Mouse (Mus musculus) forebrain, embryonic 14.5 days (tissue): ENCODE results near the gene Cldn4. TPM values are rescaled to one million over a fixed set of nuclear protein-coding genes. Genes with fewer than 3 reads are reported as not detected.

Source experiments
- ATAC-seq: fragments of 200-750 bp; cut with Nextera tagmentation; 2 replicates; pipeline ENCODE4 v1.8.0; 2017; ENCODE audit warnings: mild to moderate bottlenecking, moderate library complexity
- DNase-seq: peaks from one replicate; pipeline ENCODE4 v3.0.0-alpha.2; 2015; ENCODE audit warnings: low spot score
- H3K27ac ChIP-seq: fragments of 300-500 bp; sonication (generic); 2 replicates; pipeline ENCODE4 v1.5.1; 2014; ENCODE audit warnings: low read depth, mild to moderate bottlenecking, control low read depth, low read length, moderate library complexity
- H3K27me3 ChIP-seq: fragments of 300-500 bp; sonication (generic); replicated peaks from 2 replicates; pipeline ENCODE4 v1.6.1; 2014; ENCODE audit warnings: low read length, control low read depth, mixed read lengths; ENCODE audit not compliant: control insufficient read depth, insufficient read depth
- H3K36me3 ChIP-seq: fragments of 300-500 bp; sonication (generic); 2 replicates; pipeline ENCODE4 v1.6.1; 2014; ENCODE audit warnings: low read length, control low read depth; ENCODE audit not compliant: control insufficient read depth, insufficient read depth
- H3K4me1 ChIP-seq: fragments of 300-500 bp; sonication (generic); 2 replicates; pipeline ENCODE4 v1.6.1; 2014; ENCODE audit warnings: antibody characterized with exemption, low read length, control low read depth; ENCODE audit not compliant: control insufficient read depth, insufficient read depth
- H3K4me2 ChIP-seq: fragments of 300-500 bp; sonication (generic); 2 replicates; pipeline ENCODE4 v1.6.1; 2014; ENCODE audit warnings: mild to moderate bottlenecking, control low read depth, low read length
- H3K4me3 ChIP-seq: fragments of 300-500 bp; sonication (generic); 2 replicates; pipeline ENCODE4 v1.5.1; 2014; ENCODE audit warnings: low read depth, low read length, control low read depth
- H3K9ac ChIP-seq: fragments of 300-500 bp; sonication (generic); 2 replicates; pipeline ENCODE4 v1.6.1; 2014; ENCODE audit warnings: mild to moderate bottlenecking, low read length, control low read depth, moderate library complexity
- H3K9me3 ChIP-seq: fragments of 300-500 bp; sonication (generic); replicated peaks from 2 replicates; pipeline ENCODE4 v1.6.1; 2016; ENCODE audit warnings: low read length, control low read depth, mixed read lengths; ENCODE audit not compliant: control insufficient read depth
- WGBS: fragments of 180-500 bp; shearing (Covaris S2); extraction: QIAGEN DNeasy Blood & Tissue Kit; methylation state at CpG from one replicate; pipeline ENCODE4 v1.1.7; 2014; 5-methylcytosine and 5-hydroxymethylcytosine counted together
- polyA plus RNA-seq: library from polyadenylated mRNA; unstranded; fragments of >200 nt; fragmentation: Nextera tagmentation; extraction: Ambion mirVana; gene quantifications from 2 replicates; pipeline ENCODE4 v1.2.1, GENCODE M21; 2014

Gene Cldn4
- polyA plus RNA-seq, 1 experiment from 2014 or later = not detected

DNA sequence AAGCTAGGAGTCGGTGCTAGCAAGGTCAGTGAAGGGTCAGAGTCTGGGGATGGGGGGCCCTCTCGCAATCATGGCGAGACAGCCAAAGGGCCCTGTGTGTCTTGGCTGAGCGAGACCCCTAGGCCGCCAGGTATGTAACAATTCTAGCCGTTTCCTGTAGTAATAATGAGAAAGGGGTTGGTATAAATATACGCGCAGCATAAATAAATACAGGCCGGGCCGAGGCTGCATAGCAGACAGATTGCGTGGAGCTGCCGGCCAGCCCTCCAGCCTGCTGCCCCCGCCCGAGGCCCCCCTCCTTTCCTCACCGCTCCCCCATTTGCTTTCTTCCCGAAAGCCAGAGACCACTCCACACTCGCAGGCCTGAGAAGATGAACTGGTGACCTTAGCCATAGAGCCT lies 49.1 kb downstream of the Cldn4 start:
- no peak overlapping the region for H3K4me2 ChIP-seq
- H3K4me3 ChIP-seq = no peak overlapping the region
- H3K27ac ChIP-seq = no peak overlapping the region
- no peaks in the 10 kb centered on the region for H3K4me1 ChIP-seq
- no peaks in the 10 kb centered on the region for H3K9me3 ChIP-seq
- H3K36me3 ChIP-seq = no peaks in the 10 kb centered on the region
- H3K9ac ChIP-seq = no peak overlapping the region
- H3K27me3 ChIP-seq = no peaks in the 10 kb centered on the region
- no peak for DNase-seq
- ATAC-seq = no peak
- 90% methylated on average over 17 of the region's 17 CpGs for WGBS

DNA sequence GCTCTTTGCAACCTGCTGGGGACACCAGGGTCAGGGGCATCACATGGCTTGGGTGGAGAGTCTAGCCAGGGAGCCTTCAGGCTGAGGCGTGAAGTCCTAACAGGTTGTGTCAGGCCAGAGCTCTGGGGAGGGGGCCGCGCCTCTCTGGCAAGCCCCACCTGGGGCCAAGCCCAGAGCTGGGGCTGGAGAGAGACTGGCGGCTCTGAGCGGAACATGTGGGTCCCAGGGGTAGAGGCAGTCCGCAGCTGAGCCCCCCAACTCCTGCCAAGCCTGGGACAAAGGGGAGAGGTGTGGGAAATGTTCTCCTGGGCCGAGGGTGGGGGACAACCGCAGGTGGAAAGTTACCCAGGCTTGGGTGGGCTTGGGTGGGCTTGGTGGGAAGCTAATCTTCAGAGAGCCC lies 49.8 kb downstream of the Cldn4 start:
- no peak overlapping the region for H3K27ac ChIP-seq
- no peaks in the 10 kb centered on the region for H3K9me3 ChIP-seq
- H3K9ac ChIP-seq = no peak overlapping the region
- H3K4me1 ChIP-seq = no peaks in the 10 kb centered on the region
- H3K36me3 ChIP-seq = no peaks in the 10 kb centered on the region
- H3K27me3 ChIP-seq = no peaks in the 10 kb centered on the region
- no peak overlapping the region for H3K4me3 ChIP-seq
- no peak overlapping the region for H3K4me2 ChIP-seq
- no peak for ATAC-seq
- no peak for DNase-seq
- 88% methylated on average over 8 of the region's 8 CpGs for WGBS

DNA sequence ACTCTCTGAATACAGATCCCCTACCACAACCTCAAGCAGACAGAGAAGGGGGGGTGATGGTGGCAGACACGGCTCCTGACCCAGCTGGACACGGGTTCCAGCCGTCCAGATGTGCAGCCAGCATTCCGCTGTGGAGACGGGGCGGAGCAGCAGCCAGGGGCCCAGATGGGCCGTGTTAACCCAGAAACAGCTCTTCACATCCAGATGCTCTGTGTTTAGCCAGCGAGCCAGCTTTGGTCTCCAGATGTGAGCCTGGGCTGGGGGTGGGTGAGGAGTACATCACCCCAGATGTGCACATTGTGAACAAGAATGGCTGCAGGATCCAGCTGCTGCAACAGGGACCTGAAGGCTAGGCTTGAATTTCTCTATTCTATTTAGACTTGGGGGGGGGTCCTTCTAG lies 51.4 kb downstream of the Cldn4 start:
- Histone ChIP-seq H3K27me3 (no peaks in the 10 kb centered on the region), H3K9me3 (no peaks in the 10 kb centered on the region), H3K4me2 (no peak overlapping the region), H3K4me1 (no peaks in the 10 kb centered on the region), H3K4me3 (no peak overlapping the region), H3K27ac (no peak overlapping the region), H3K9ac (no peak overlapping the region), H3K36me3 (no peaks in the 10 kb centered on the region)
- ATAC-seq = no peak
- DNase-seq = no peak
- 78% methylated on average over 8 of the region's 8 CpGs for WGBS

Other genes with a start within 250 kb of the Cldn4 start
- 4.1 and 6.0 TPM in 2 replicates for gene Eln, start 199.6 kb downstream of the Cldn4 start, polyA plus RNA-seq
- gene Tmem270, start 40.2 kb downstream of the Cldn4 start, polyA plus RNA-seq = not detected in 2 replicates
- 0.22 TPM in 1 of 2 replicates, not detected in the other for gene Cldn13, start 31.4 kb downstream of the Cldn4 start, polyA plus RNA-seq
- 6.3 and 9.4 TPM in 2 replicates for gene Mettl27, start 14.6 kb downstream of the Cldn4 start, polyA plus RNA-seq
- 5.9 and 9.0 TPM in 2 replicates for gene Cldn3, start 39.3 kb upstream of the Cldn4 start, polyA plus RNA-seq
- 66.9 and 70.7 TPM in 2 replicates for gene Abhd11, start 62.2 kb upstream of the Cldn4 start, polyA plus RNA-seq
- gene Stx1a, start 76.5 kb upstream of the Cldn4 start, polyA plus RNA-seq = 57.0 and 78.5 TPM in 2 replicates
- gene Dnajc30, start 117.3 kb upstream of the Cldn4 start, polyA plus RNA-seq = 36.3 and 38.8 TPM in 2 replicates
- gene Bud23, start 118.0 kb upstream of the Cldn4 start, polyA plus RNA-seq = 89.1 and 92.7 TPM in 2 replicates
- 25.0 and 28.9 TPM in 2 replicates for gene Vps37d, start 131.3 kb upstream of the Cldn4 start, polyA plus RNA-seq
- 0.36 and 0.64 TPM in 2 replicates for gene Mlxipl, start 143.0 kb upstream of the Cldn4 start, polyA plus RNA-seq
- 16.3 and 17.4 TPM in 2 replicates for gene Tbl2, start 202.7 kb upstream of the Cldn4 start, polyA plus RNA-seq
- 47.4 and 48.9 TPM in 2 replicates for gene Bcl7b, start 221.3 kb upstream of the Cldn4 start, polyA plus RNA-seq
- 35.5 and 44.3 TPM in 2 replicates for gene Baz1b, start 240.3 kb upstream of the Cldn4 start, polyA plus RNA-seq